Mouse (Mus musculus): Measurements from ENCODE around the gene Ryr1. TPM values are rescaled to one million over a fixed set of nuclear protein-coding genes. Genes with fewer than 3 reads are reported as not detected.

Gene Ryr1
- polyA plus RNA-seq, 1 experiment from 2014 or later = 0.03 TPM

- ChIA-PET CTCF (no interaction called here), POLR2A (no interaction called here)
- no peak for TF ChIP-seq CTCF (IDR thresholded peaks at IDR 0.05)
- DNase-seq (ENCODE audit: low read depth, low spot score) (no peak), ATAC-seq (no peak)
- in situ Hi-C loops (cut with MboI; ENCODE audit: low pct_unique_long_range_greater_than_20kb) = no loop called here
- no peaks in the 10 kb centered on the region for H3K27me3 ChIP-seq
Measured at GRCm38 (mm10) chr7:28955295-28955897, 169.6 kb downstream of the Ryr1 start.

GRCm38 (mm10) chr7:28954773-28955172, 170.2 kb downstream of the Ryr1 start:
- POLR2A ChIA-PET = no interaction called here

GRCm38 (mm10) chr7:28953476-28954376, 171.3 kb downstream of the Ryr1 start:
- DNase-seq (ENCODE audit: low read depth, low spot score) = no peak
- in situ Hi-C loops (cut with MboI; ENCODE audit: low pct_unique_long_range_greater_than_20kb) = no loop called here
- no peak for ATAC-seq
- TF ChIP-seq CTCF (IDR thresholded peaks at IDR 0.05) = no peak
- ChIA-PET CTCF (interaction anchor here (1.2 to 1.8 kb wide), 4 partner anchors 14 to 87 kb away, joined by 3 to 6 read pairs (median 3); no protein-coding TSS in a partner anchor), POLR2A (interaction anchor here (0.6 to 0.9 kb wide), 4 partner anchors 8 to 147 kb away, joined by 3 to 6 read pairs (median 4); no protein-coding TSS in a partner anchor)
- no peaks in the 10 kb centered on the region for H3K27me3 ChIP-seq

More at GRCm38 (mm10) chr7:28954773-28955172, 170.2 kb downstream of the Ryr1 start:
- ATAC-seq (no peak), DNase-seq (ENCODE audit: low read depth, low spot score) (no peak)
- no peaks in the 10 kb centered on the region for H3K27me3 ChIP-seq
- TF ChIP-seq CTCF (IDR thresholded peaks at IDR 0.05) = no peak
- CTCF ChIA-PET = interaction anchor here (1.2 to 1.8 kb wide), 2 partner anchors 22 to 32 kb away, joined by 3 to 6 read pairs; no protein-coding TSS in a partner anchor
- in situ Hi-C loops (cut with MboI; ENCODE audit: low pct_unique_long_range_greater_than_20kb) = no loop called here

Other genes starting within 250 kb of the Ryr1 start
- 0.06 TPM for gene Capn12, start 243.8 kb downstream of the Ryr1 start, polyA plus RNA-seq (2021)
- gene Actn4, start 162.8 kb downstream of the Ryr1 start, polyA plus RNA-seq (2021) = 485 TPM
- 328 TPM for gene Eif3k, start 143.3 kb downstream of the Ryr1 start, polyA plus RNA-seq (2021)
- gene Map4k1, start 143.1 kb downstream of the Ryr1 start, polyA plus RNA-seq (2021) = 4.7 TPM
- gene Rasgrp4, start 9.7 kb upstream of the Ryr1 start, polyA plus RNA-seq (2021) = 0.05 TPM
- gene Fam98c, start 31.1 kb upstream of the Ryr1 start, polyA plus RNA-seq (2021) = 18.8 TPM
- gene Ggn, start 45.0 kb upstream of the Ryr1 start, polyA plus RNA-seq (2021) = 3.1 TPM
- gene Spred3, start 45.2 kb upstream of the Ryr1 start, polyA plus RNA-seq (2021) = 42.6 TPM
- 241 TPM for gene Psmd8, start 55.5 kb upstream of the Ryr1 start, polyA plus RNA-seq (2021)
- not detected for gene Catsperg1, start 88.9 kb upstream of the Ryr1 start, polyA plus RNA-seq (2021)
- gene Kcnk6, start 107.3 kb upstream of the Ryr1 start, polyA plus RNA-seq (2021) = not detected
- gene Yif1b, start 113.2 kb upstream of the Ryr1 start, polyA plus RNA-seq (2021) = 57.0 TPM
- gene 2200002D01Rik, start 123.3 kb upstream of the Ryr1 start, polyA plus RNA-seq (2021) = 165 TPM
- 446 TPM for gene Spint2, start 156.7 kb upstream of the Ryr1 start, polyA plus RNA-seq (2021)
- gene Ppp1r14a, start 164.1 kb upstream of the Ryr1 start, polyA plus RNA-seq (2021) = 5.1 TPM
- 6.2 TPM for gene Dpf1, start 178.8 kb upstream of the Ryr1 start, polyA plus RNA-seq (2021)

Measured in Patski (cell line).